8 mouse cellular contexts compared by ENCODE assay signal in the genomic region with DNA sequence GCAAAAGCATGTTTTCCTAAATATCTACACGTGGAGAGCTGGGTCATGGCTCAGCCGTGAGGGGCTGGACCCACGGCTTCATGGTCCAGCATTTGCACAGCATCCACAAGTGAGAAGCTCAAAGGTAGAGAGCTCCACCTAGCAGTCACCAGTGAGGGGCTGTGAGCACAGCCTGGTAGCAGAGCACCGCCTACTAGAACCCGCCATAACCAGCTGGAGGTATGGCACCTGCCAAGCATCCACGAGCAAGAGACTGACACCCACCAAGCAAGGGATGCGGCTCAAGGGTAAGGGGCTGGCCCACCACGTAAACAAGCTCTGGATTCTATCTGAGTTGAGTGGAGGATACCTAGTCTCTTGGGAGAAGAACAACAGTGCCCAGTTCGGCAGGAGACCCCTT. TPM values are rescaled to one million over a fixed set of nuclear protein-coding genes. Genes with fewer than 3 reads are reported as not detected.
DNase-seq lines count a peak whose midpoint lies in the region; ATAC-seq and TF ChIP-seq lines count a peak whose summit lies in the region.

No protein-coding gene starts in this region.

- peak overlapping the region; percentile 83 for H3K4me3 ChIP-seq in lung, embryonic 15.5 days
- peak overlapping the region; percentile 84 for H3K4me3 ChIP-seq in embryonic facial prominence, embryonic 12.5 days
- H3K4me3 ChIP-seq in kidney, embryonic 14.5 days (ENCODE audit: low read length): peak overlapping the region; percentile 75
- H3K4me3 ChIP-seq in midbrain, postnatal 0 days (ENCODE audit: low read depth, low read length): peak overlapping the region; percentile 79

- no peak for ATAC-seq in lung, embryonic 15.5 days (ENCODE audit: borderline replicate concordance, extremely low read depth, low FRiP score, low TSS enrichment)
- no peak for ATAC-seq in embryonic facial prominence, embryonic 12.5 days (ENCODE audit: insufficient number of reproducible peaks, insufficient read depth, low FRiP score, low TSS enrichment)
- ATAC-seq in kidney, embryonic 14.5 days (ENCODE audit: low FRiP score, low TSS enrichment): no peak
- no peak for ATAC-seq in midbrain, postnatal 0 days (ENCODE audit: low FRiP score)

- H3K9me3 ChIP-seq in lung, embryonic 15.5 days: no peaks in the 10 kb centered on the region
- no peaks in the 10 kb centered on the region for H3K9me3 ChIP-seq in embryonic facial prominence, embryonic 12.5 days
- no peaks in the 10 kb centered on the region for H3K9me3 ChIP-seq in kidney, embryonic 14.5 days (ENCODE audit: control insufficient read depth, low read length)
- H3K9me3 ChIP-seq in midbrain, postnatal 0 days (ENCODE audit: low read length): no peaks in the 10 kb centered on the region

- H3K27me3 ChIP-seq in lung, embryonic 15.5 days: no peaks in the 10 kb centered on the region
- H3K27me3 ChIP-seq in embryonic facial prominence, embryonic 12.5 days: no peaks in the 10 kb centered on the region
- H3K27me3 ChIP-seq in kidney, embryonic 14.5 days (ENCODE audit: control insufficient read depth, insufficient read depth, low read length): no peaks in the 10 kb centered on the region
- H3K27me3 ChIP-seq in midbrain, postnatal 0 days (ENCODE audit: insufficient read depth, low read length): no peaks in the 10 kb centered on the region

- DNase-seq in lung, postnatal 10 days: no peak
- DNase-seq in midbrain, postnatal 0 days (ENCODE audit: low spot score): no peak
- no peak for DNase-seq in urinary bladder, adult 18-20 months (ENCODE audit: low spot score in 2 of 2)
- DNase-seq in adrenal gland, adult 2 months: no peak
- no peak for DNase-seq in frontal cortex, postnatal 25 days (ENCODE audit: low spot score in 2 of 2)

- WGBS in lung, embryonic 15.5 days: 76% methylated on average over 9 of the region's 9 CpGs
- WGBS in embryonic facial prominence, embryonic 12.5 days: 82% methylated on average over 9 of the region's 9 CpGs
- WGBS in kidney, embryonic 14.5 days: 81% methylated on average over 9 of the region's 9 CpGs
- 80% methylated on average over 9 of the region's 9 CpGs for WGBS in midbrain, postnatal 0 days

- no peak for TF ChIP-seq CTCF in midbrain, postnatal 0 days (IDR thresholded peaks at IDR 0.05)

- no peak overlapping the region for H3K27ac ChIP-seq in lung, embryonic 15.5 days
- H3K27ac ChIP-seq in embryonic facial prominence, embryonic 12.5 days: no peak overlapping the region
- no peak overlapping the region for H3K27ac ChIP-seq in kidney, embryonic 14.5 days (ENCODE audit: low read depth, low read length)
- no peak overlapping the region for H3K27ac ChIP-seq in midbrain, postnatal 0 days (ENCODE audit: low read depth, low read length)

- H3K4me1 ChIP-seq in lung, embryonic 15.5 days: peaks cover 33% of the 10 kb centered on the region
- peaks cover 17% of the 10 kb centered on the region for H3K4me1 ChIP-seq in embryonic facial prominence, embryonic 12.5 days
- H3K4me1 ChIP-seq in kidney, embryonic 14.5 days (ENCODE audit: control insufficient read depth, insufficient read depth, low read length): peaks cover 16% of the 10 kb centered on the region
- peaks cover 5% of the 10 kb centered on the region; the same call in 1 of the 2 replicates for H3K4me1 ChIP-seq in midbrain, postnatal 0 days (ENCODE audit: insufficient read depth, low read length)

- peak overlapping the region; percentile 65; the same call in 1 of the 2 replicates for H3K9ac ChIP-seq in lung, embryonic 15.5 days
- H3K9ac ChIP-seq in embryonic facial prominence, embryonic 12.5 days: peak overlapping the region; percentile 86
- H3K9ac ChIP-seq in kidney, embryonic 14.5 days (ENCODE audit: low read depth, low read length): peak overlapping the region; percentile 84; the same call in 1 of the 2 replicates
- peak overlapping the region; percentile 86; the same call in 1 of the 2 replicates for H3K9ac ChIP-seq in midbrain, postnatal 0 days (replicated peaks; ENCODE audit: low read length, poor library complexity, severe bottlenecking)

- peak overlapping the region; percentile 71 for H3K4me2 ChIP-seq in lung, embryonic 15.5 days
- peak overlapping the region; percentile 84 for H3K4me2 ChIP-seq in embryonic facial prominence, embryonic 12.5 days (replicated peaks)
- H3K4me2 ChIP-seq in kidney, embryonic 14.5 days (replicated peaks; ENCODE audit: low read depth, low read length): peak overlapping the region; percentile 71
- peak overlapping the region; percentile 95 for H3K4me2 ChIP-seq in midbrain, postnatal 0 days (ENCODE audit: low read depth, low read length, poor library complexity, severe bottlenecking)

- H3K36me3 ChIP-seq in lung, embryonic 15.5 days: peaks cover 30% of the 10 kb centered on the region
- H3K36me3 ChIP-seq in embryonic facial prominence, embryonic 12.5 days: peaks cover 35% of the 10 kb centered on the region
- H3K36me3 ChIP-seq in kidney, embryonic 14.5 days (ENCODE audit: control insufficient read depth, insufficient read depth, low read length): peaks cover 28% of the 10 kb centered on the region
- peaks cover 19% of the 10 kb centered on the region for H3K36me3 ChIP-seq in midbrain, postnatal 0 days (ENCODE audit: insufficient read depth, low read length)

RNA-seq across cellular contexts. Expression of gene Bax, which starts 1.1 kb away (rescaled TPM):
- polyA plus RNA-seq in lung, embryonic 15.5 days (2015; fragmentation: Nextera tagmentation; extraction: Ambion mirVana): 161 and 176 TPM in 2 replicates
- polyA plus RNA-seq in embryonic facial prominence, embryonic 12.5 days (2016; fragmentation: Nextera tagmentation; extraction: Ambion mirVana): 220 and 224 TPM in 2 replicates
- 97.3 and 110 TPM in 2 replicates for polyA plus RNA-seq in kidney, embryonic 14.5 days (2014; fragmentation: Nextera tagmentation; extraction: Ambion mirVana)
- 119 and 144 TPM in 2 replicates for total RNA-seq in midbrain, postnatal 0 days (2014; rRNA removed)
- 254 and 258 TPM in 2 replicates for polyA plus RNA-seq in midbrain, postnatal 0 days (2015; fragmentation: Nextera tagmentation; extraction: Ambion mirVana)
- 10 to 100 TPM; 52.5 to 60.6 TPM for total RNA-seq in adrenal gland, adult 2 months (2021)
- polyA plus RNA-seq in adrenal gland, adult 2 months (2012; rRNA removed): 148 and 158 TPM in 2 replicates

RNA-seq across cellular contexts. Expression of gene Ftl1, which starts 5.9 kb away (rescaled TPM):
- polyA plus RNA-seq in lung, embryonic 15.5 days (2015; fragmentation: Nextera tagmentation; extraction: Ambion mirVana): 5,197 and 5,279 TPM in 2 replicates
- polyA plus RNA-seq in embryonic facial prominence, embryonic 12.5 days (2016; fragmentation: Nextera tagmentation; extraction: Ambion mirVana): 5,211 and 5,392 TPM in 2 replicates
- polyA plus RNA-seq in kidney, embryonic 14.5 days (2014; fragmentation: Nextera tagmentation; extraction: Ambion mirVana): 3,941 and 4,356 TPM in 2 replicates
- 2,165 and 2,428 TPM in 2 replicates for total RNA-seq in midbrain, postnatal 0 days (2014; rRNA removed)
- polyA plus RNA-seq in midbrain, postnatal 0 days (2015; fragmentation: Nextera tagmentation; extraction: Ambion mirVana): 4,797 and 5,109 TPM in 2 replicates
- 1,000 to 10,000 TPM; 1,338 to 1,480 TPM for total RNA-seq in adrenal gland, adult 2 months (2021)
- 7,024 and 7,397 TPM in 2 replicates for polyA plus RNA-seq in adrenal gland, adult 2 months (2012; rRNA removed)

RNA-seq across cellular contexts. Expression of gene Tulp2, which starts 16.1 kb away (rescaled TPM):
- polyA plus RNA-seq in lung, embryonic 15.5 days (2015; fragmentation: Nextera tagmentation; extraction: Ambion mirVana): 0.33 and 0.74 TPM in 2 replicates
- polyA plus RNA-seq in embryonic facial prominence, embryonic 12.5 days (2016; fragmentation: Nextera tagmentation; extraction: Ambion mirVana): 0.92 and 1.2 TPM in 2 replicates
- polyA plus RNA-seq in kidney, embryonic 14.5 days (2014; fragmentation: Nextera tagmentation; extraction: Ambion mirVana): 0.64 and 0.84 TPM in 2 replicates
- total RNA-seq in midbrain, postnatal 0 days (2014; rRNA removed): not detected in 2 replicates
- 0.37 and 0.67 TPM in 2 replicates for polyA plus RNA-seq in midbrain, postnatal 0 days (2015; fragmentation: Nextera tagmentation; extraction: Ambion mirVana)
- under 1 TPM; 0.41 to 0.75 TPM for total RNA-seq in adrenal gland, adult 2 months (2021)
- 0.44 and 0.64 TPM in 2 replicates for polyA plus RNA-seq in adrenal gland, adult 2 months (2012; rRNA removed)

RNA-seq across cellular contexts. Expression of gene Gm45808, which starts 21.1 kb away (rescaled TPM):
- not detected in 2 replicates for polyA plus RNA-seq in lung, embryonic 15.5 days (2015; fragmentation: Nextera tagmentation; extraction: Ambion mirVana)
- polyA plus RNA-seq in embryonic facial prominence, embryonic 12.5 days (2016; fragmentation: Nextera tagmentation; extraction: Ambion mirVana): not detected in 2 replicates
- polyA plus RNA-seq in kidney, embryonic 14.5 days (2014; fragmentation: Nextera tagmentation; extraction: Ambion mirVana): not detected in 2 replicates
- total RNA-seq in midbrain, postnatal 0 days (2014; rRNA removed): 0.52 and 1.6 TPM in 2 replicates
- not detected in 2 replicates for polyA plus RNA-seq in midbrain, postnatal 0 days (2015; fragmentation: Nextera tagmentation; extraction: Ambion mirVana)
- total RNA-seq in adrenal gland, adult 2 months (2021): 10 to 100 TPM in 1 of 2 experiments, 1 to 10 TPM in 1; 2.2 to 33.5 TPM
- polyA plus RNA-seq in adrenal gland, adult 2 months (2012; rRNA removed): 0.45 TPM in 1 of 2 replicates, not detected in the other

RNA-seq across cellular contexts. Expression of gene Dhdh, which starts 23.1 kb away (rescaled TPM):
- 2.8 and 3.4 TPM in 2 replicates for polyA plus RNA-seq in lung, embryonic 15.5 days (2015; fragmentation: Nextera tagmentation; extraction: Ambion mirVana)
- polyA plus RNA-seq in embryonic facial prominence, embryonic 12.5 days (2016; fragmentation: Nextera tagmentation; extraction: Ambion mirVana): 3.0 and 3.7 TPM in 2 replicates
- polyA plus RNA-seq in kidney, embryonic 14.5 days (2014; fragmentation: Nextera tagmentation; extraction: Ambion mirVana): 3.3 and 3.5 TPM in 2 replicates
- 4.3 TPM in 2 replicates for total RNA-seq in midbrain, postnatal 0 days (2014; rRNA removed)
- 5.5 and 6.1 TPM in 2 replicates for polyA plus RNA-seq in midbrain, postnatal 0 days (2015; fragmentation: Nextera tagmentation; extraction: Ambion mirVana)
- total RNA-seq in adrenal gland, adult 2 months (2021): 10 to 100 TPM; 55.4 to 71.1 TPM
- polyA plus RNA-seq in adrenal gland, adult 2 months (2012; rRNA removed): 17.6 and 21.4 TPM in 2 replicates
